Mouse (Mus musculus) layer of hippocampus, adult 9-11 months (tissue): ENCODE results near the gene Celf5.
"Not testable (repeated sequence)": the region's sequence is repeated elsewhere in the genome, so short reads cannot be mapped to it uniquely, and the experiment has no call there.

Experiments used
- DNase-seq: peaks from one replicate; pipeline ENCODE4 v3.0.0; 2022

Celf5 gene

DNA sequence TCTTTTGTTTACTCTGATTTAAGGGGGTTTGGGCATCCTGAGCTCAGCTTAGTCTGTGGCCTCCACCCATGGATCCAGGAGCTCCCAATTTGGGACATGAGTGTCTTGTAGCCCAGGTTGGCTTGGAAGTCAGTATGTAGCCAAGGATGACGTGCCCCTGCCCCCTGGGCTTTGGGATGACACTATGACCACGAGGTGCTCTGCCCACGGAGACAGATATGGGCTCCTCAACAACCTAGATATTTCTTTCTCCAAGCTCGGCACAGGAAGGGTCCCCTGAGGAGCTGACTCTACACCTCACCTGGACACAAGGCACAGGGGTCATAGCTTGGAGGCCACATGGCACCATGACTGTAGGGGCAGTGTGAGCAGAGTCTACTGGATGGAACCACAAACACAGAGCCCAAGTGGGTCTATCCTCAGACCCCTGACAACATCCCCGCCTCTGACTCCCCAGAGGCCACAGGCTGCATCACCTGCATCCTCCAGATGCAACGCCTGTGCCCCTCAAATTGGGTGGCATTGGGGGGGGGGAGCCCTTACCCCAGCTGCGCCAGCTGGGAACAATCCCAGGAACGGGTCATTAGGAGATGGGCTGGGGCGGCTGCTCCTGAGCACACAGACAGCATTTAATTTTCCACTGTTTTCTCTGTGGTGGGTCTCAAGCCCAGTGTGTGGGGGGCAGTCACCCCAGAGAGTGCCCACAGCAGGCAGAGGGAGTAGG is 31.7 kb downstream of the Celf5 start:
- no peak for DNase-seq

DNA sequence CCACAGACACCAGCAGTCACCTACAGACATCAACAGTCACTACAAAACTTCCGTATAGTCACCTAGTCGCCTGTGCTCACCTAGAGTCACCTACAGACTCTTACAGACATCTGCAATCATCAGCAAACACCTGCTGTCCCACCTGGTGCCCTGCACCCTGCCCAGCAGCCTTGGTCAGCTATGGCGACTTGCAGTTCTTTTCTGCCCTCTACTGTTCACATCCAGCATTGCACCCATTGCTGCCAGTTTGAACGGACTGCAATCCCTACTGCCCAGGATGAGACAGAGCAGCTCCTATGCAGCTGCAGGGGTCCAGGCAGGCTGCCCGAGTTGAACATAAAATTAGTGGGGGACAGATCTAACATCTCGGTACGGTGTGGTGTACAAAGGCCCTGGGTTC is 32.4 kb downstream of the Celf5 start:
- DNase-seq = peak; percentile 72

DNA sequence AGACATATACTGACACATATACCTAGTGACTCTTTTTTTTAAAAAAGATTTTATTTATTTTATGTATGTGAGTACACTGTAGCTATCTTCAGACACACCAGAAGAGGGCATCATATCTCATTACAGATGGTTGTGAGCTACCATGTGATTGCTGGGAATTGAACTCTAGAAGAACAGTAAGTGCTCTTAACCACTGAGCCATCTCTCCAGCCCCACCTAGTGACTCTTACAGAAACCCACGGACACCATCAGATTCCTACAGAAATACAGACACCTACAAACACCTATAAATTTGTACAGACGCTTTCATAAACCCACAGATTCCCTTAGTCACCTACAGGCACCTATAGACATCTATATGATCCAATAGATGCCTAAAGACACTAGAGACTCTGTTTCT is 37.0 kb downstream of the Celf5 start:
- DNase-seq = not testable (repeated sequence)

DNA sequence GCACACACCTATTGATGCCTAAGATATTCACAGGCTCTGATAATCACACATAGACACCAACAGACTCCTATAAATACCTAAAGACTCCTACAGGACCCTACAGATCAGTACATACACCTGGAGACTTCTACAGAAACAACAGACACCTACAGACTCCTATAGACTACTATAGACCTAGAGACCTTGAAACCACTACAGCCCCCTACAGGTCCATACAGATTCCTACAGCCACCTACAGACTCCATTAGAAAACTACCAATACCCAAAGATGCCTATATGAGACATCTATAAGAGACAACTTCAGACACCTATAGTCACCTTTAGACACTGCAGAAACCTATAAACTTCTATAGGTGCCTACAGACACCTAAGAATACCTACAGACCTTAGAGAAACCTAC is 41.5 kb downstream of the Celf5 start:
- no peak for DNase-seq

DNA sequence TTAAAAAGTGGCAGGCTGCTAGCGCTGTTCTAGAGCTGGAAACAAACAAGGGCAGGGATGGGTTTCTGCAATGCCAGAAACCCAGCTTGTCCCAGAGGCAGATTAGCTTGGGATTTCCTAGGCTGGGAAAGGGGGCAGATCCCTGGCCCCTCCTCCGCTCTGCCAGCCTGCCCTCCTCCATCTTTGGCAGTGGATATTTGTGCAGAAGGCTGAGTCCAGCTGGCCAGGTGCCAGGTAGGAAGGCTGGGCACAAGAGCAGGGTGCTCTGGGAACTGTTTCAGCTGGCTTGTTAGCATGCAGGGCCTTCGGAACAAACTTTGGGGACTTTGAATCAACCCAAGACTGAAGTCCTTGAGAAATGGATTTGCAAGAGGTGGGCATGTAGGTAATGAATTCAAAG is 47.1 kb downstream of the Celf5 start:
- peak; percentile 87 for DNase-seq

DNA sequence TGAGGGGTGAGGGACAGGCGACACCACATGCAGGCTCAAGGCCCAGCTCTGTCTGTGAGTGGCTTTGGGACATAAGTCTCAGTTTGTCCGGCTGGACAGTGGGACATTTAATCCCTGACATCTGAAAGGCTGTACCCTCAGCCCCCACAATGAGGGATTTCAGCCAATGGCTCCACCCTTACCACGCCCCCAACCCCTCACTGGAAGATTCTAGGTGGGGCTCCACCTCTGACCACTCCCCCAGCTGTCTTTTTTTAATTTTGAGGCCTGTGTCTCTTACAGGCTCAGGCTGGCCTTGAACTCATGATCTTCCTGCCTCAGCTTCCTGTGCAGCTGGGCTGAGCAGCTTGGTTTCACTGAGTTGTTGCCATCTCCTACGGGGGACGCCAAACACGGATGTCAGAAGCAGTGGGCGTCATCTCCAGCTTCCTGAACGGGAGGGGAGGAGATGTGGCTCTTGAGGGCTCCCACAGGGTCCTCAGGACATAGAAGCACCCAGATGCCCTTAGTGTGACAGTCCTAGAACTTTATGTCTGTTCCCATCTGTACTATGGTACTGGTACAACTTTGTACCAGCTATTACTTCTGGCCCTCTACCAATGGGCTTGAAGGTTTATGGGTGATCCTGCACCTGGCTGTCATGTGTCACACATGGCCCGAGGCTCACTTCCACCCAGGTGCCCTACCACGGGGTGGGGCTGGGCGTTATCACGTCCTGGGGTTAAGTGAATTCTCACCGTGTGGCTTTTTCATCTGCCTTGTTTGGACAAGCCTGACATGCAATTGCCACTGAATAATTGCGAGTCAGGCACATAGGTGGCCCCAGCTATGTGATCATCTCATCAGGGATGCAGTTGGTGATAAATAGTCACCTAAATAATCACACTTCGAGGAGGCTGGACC is 47.9 kb downstream of the Celf5 start:
- no peak for DNase-seq

DNA sequence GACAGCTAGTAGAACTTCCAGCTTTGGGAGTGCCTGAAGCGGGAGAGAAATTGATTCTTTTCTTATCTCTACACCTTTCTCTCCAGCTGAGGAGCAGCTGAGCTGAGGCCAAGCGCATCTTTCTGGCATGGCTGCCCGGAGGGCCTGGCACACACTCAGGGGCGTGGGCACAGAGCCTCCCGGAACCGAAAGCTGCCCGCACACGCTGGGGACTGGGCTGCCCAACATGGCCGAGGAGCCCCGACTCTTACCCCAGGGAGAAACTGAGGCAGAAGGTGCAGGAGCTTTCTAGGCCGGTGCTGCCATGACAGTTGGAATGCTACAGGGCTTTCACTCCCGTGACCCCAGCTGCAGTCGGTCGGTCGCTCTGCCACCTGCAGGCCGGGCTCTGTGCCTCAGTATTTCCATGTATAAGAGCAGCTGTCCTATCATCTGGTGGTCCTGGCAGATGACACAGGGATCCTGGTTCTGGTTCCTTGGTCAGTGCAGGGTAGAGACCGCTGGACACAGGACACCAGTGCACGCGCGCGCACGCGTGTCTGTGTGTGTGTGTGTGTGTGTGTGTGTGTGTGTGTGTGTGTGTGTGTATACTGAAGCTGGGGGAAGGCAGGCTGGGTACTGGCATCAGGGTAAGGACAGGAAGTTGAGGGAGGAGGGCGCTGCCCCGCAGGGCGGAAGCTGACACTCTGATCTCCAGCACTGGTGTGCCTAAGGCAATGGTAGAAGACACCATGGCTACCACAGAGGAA is 48.8 kb downstream of the Celf5 start:
- peak; percentile 59 for DNase-seq

DNA sequence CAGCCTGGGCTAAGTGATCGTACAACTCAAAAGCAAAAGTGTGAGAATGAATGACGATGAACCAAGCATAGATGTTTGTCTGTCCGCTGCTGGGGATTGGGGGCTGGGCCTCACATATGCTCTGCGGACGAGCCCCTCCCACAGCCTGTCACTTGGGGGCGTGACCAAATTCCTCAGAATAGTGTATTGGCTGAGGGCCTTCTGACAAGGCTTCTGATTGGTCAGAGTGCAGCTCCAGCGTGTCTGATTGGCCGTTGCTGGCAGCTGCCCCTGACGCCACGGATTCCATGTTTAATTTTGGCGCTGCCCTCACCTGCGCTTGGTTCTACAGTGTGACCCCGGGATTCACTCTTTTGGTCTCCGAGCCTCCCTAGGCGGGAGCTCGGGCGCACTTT is 49.6 kb downstream of the Celf5 start:
- peak; percentile 97 for DNase-seq

DNA sequence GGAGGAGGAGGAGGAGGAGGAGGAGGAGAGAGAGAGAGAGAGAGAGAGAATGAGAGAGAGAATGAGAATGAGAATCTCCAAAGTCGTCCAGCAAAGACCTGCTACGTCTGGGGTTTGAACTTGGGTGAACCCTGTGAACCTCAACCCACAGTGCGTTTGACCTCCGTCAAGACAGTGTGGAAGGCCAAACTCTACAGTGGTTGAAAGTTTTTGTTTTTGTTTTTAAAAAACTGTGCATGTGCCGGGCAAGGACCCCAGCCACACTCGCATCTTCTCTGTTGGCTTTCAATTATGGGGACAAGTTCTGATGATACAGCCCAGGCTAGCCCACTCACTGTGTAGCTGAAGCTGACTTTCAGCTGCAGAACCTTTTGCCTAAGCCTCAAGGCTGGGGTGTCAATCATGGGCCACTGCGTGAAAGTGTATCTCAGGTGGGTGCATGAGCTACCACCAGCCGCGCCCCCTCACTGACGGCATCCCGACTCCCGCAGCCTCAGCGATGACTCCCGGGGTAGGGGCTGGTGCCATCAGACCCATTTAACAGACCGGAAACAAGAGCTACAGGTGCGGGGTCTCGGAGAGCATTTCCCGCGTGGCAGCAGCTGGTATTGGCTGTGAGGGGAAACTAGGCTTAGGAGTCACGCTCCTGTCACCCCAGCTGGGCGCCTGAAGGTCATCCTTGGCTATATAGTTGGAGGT is 50.2 kb downstream of the Celf5 start:
- no peak for DNase-seq

DNA sequence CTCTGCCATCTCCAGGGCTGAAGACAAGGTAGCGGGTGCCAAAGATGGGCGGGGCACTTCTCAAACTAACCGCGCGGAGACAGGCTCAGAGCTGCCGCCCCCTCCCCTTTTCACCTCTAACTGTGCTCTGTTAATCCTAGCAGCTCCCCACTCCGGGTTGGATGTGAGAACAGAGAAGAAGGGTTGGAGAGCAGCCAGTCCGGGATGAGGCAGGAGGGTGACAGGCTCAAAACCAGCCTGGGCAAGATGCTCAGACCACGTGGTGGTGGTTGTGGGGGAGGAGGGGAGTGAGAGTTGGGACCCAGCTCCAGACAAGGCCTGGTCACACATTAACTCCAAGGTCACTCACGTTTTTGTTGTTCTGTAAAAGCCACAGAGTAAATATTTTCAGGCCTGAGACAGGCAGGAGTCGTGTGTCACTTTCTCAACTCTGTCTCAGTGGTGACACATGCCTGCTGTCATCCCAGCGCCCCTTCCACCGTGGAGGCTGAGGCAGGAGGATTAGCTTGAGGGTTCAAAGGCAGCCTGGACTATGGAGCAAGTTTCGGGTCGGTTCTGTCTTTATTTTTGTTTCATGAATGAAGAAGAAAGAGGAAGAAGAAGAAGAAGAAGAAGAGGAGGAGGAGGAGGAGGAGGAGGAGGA is 50.9 kb downstream of the Celf5 start:
- peak; percentile 80 for DNase-seq

DNA sequence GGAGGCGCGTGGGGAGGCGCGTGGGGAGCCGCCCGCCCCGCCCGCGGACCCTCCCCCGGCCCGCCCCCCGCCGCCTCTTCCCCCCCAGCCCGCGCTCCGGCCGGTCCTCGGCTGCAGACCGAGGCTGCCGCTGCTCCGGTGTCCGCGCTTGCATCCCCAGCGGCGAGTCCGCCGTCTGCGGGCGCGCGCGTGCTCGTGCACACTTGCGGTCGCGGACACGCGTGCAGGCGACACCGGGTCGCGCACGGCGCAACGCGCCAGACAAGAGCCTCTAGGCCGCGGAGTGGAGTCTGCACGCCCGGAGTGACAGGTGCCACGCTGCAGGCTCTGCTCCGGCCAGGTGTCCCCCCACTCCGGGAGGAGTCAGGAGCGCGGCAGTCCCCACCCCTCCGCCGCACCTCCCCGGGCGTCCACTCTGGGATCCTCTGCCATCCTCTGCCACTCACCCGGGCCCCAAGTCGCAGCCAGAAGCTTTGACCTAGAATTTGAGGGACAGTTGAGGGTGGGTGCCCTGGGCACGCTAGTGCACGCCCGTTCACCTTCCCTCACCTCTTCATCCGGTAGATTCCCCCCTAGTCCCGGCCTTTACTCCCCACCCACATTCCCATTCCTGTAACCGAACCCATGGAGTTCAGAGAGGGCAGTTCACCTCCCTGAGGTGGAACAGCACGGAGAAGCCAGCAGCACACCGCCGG is 51.5 kb downstream of the Celf5 start:
- DNase-seq = peak; percentile 79

DNA sequence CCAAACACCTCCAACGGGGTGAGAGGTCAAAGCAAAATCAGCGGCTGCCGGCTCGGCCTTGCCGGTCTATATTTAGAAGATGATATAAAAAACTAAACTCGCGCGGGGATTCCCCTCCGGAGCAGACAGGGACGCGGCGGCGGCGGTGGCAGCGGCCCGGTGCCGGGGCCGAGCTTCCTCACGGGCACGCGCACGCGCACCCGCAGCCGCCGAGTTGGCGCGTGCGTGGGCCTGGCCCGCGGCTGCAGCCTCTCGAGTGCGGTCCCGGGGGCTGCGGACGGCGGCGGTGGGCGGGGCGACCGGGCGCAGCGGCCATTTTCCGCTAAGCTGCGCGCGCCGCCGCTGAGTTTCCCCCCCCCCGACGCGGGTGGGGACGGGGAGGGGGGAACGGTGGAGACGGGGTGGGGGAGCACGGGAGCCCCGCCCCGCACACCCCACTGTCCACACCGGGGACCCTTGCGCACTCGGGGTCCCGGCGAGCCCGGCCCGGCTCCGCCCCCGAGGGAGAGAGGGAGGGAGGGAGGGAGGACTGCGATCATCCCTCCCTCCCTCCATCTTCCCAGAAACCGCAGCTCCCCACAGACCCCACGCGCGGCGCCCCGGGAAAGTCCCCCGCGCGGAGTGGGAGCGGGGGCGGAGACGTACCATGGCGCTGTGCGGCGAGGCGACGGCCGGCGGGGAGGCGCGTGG is 52.2 kb downstream of the Celf5 start:
- DNase-seq = peak; percentile 76

DNA sequence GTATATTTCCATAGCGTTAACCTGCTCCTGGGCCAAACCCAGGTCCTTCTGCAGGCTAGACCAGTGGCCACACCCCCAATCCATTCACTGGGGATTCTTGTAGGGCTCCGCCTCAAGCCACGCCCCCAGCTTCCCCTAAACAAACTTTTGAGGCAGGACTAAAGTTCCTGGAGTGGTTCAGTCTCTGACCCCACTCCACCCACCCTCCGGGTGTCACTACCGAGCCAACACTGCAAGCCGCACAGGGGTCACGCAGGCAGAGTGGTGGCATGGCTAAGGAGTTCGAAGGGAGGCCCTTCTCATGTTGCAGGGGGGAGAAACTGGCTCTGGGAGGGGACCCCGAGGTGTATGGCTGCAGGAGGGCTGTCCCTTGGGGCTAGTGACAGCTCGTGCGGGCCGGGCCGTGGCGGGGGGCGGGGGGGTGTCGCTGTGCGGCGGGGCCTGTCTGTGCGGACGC is 52.9 kb downstream of the Celf5 start:
- peak; percentile 88 for DNase-seq

DNA sequence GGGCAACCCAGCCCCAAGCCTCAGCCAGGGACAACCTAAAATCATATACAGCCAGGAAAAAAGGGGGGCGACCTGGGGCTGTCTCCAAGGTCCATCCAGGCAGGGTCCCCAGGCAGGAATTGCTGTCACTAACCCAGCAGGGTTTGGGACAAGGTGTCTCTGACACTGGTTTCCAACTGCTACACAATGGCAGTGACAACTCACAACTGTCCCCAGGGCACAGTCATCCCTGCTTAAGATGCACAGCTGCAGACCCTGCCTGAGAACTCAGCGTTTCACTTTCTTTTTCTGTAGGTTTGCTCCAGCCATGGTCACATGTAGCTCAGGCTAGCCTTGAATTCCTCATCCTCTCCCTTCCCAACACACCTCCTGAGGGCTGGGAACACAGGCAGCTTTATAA is 53.4 kb downstream of the Celf5 start:
- peak; percentile 14 for DNase-seq

DNA sequence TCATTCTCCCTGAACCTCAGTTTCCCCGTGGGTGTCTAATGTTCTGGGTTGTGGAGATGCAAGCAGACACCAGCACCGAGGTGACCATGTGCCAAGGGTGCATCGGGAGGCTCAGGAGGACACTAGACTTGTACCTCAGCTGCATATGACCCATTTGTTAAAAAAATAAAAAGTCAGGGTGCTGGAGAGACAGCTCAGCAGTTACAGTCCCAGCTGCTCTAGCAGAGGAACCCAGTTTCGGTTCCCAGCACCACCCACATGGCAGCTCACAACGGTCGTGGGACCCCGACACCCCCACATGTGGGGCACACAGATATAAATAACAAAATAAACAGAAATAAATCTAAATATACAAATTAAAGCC is 54.0 kb downstream of the Celf5 start:
- peak; percentile 8 for DNase-seq

DNA sequence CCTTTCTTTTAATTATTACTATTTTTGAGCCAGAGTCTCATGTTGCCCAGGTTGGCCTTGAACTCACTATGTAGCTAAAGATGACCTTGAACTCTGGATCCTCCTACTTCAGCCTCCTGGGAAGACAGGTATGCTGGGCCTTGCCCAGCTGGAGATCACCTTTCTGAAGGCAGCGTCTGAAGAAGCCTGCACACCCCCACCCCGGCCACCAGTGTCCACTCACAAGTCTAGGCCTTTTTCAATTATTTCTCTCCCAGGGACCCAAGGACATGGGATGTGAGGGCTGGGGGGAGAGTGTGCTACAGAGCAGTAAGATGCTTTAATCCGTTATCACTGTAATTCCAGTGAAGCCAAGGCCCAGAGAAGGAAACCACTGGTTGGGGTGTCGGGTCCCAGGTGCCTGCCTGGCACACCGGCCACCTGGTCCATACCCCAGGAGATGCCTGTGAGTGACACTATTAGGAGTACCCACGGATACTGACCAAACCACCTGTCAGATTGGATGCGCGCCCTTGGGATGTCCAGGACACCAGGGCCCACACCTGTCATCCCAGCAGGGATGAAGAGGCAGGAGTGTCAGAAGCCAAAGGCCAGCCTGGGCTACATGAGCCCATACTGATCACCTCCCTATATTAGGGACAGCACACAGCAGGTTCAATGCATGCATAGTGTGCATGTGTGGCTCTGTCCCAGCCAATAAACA is 54.6 kb downstream of the Celf5 start:
- peak; percentile 26 for DNase-seq

DNA sequence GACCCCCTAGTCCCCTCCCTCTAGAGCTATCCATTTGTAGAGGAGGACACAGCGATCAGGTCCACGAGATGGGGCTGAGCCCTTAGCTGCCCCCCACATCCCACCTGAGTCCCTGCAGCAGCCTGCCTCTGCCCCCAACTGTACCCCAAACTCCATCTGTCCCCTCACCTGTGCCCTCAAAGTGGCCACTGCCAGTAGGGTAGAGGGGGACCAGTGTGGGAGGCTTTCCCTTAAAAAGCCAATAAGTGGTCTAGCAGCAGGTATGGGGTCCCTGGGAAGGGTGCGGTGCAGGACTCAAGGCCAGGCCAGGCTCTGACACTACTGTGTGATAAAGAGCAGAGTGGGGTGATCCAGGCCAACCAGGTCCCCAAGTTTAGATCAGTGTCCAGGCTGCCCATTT is 55.2 kb downstream of the Celf5 start:
- DNase-seq = peak; percentile 14

DNA sequence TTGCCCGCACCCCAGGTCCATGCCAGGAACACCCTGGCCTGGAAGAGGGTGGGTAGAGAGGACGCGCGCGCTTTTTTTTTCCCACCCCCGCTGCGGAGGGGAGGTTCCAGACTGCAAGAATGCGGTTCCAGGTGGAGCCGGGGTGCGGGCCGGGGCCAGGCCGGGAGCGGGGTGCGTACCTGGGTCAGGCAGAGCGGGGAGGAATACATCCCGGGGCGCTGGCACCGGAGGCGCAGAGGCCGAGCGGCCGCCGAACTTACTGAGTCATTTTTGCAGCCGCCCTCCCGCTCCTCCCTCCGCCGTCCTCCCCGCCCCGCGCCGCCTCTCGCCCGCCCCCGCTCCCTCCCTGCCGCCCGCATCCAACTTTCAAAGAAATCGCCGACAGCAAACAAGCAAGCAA is 55.6 kb downstream of the Celf5 start:
- DNase-seq = peak; percentile 14

DNA sequence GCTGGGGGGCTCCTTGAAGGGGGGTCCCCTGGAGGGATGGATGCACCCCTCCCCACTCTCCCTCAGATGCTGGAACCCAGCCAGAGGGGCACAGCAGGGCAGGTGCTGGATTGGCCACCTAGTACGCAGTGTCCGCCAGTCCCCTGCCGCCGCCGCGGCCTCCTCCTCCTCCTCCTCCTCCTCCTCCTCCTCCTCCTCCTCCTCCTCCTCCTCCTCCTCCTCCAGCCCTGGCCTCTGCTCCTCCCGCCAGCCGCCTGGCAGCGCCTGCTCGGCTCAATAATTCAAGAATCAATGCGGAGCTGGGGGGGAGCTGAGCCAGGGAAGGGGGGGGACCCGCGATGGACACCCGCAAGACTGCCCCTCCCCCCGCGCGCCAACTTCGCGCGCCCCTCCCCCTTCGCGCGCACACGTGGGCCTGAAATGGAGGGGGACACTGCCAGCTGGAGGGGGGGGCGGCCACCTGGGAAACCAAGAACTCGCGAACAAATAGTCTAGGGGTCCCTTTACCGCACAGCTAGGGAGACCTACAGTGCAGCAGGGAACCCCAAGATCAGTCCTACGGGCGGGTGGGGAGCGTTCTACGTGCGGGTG is 56.3 kb downstream of the Celf5 start:
- peak; percentile 18 for DNase-seq
